Mouse (Mus musculus) frontal cortex, postnatal 36 days (tissue): Measurements from ENCODE around the gene Mrc2.

Experiments used
- DNase-seq, 2 experiments: peaks; one replicate each; pipeline ENCODE4 v3.0.0; 2022; ENCODE audit warnings: low spot score in 2 of 2

The Mrc2 gene

DNA sequence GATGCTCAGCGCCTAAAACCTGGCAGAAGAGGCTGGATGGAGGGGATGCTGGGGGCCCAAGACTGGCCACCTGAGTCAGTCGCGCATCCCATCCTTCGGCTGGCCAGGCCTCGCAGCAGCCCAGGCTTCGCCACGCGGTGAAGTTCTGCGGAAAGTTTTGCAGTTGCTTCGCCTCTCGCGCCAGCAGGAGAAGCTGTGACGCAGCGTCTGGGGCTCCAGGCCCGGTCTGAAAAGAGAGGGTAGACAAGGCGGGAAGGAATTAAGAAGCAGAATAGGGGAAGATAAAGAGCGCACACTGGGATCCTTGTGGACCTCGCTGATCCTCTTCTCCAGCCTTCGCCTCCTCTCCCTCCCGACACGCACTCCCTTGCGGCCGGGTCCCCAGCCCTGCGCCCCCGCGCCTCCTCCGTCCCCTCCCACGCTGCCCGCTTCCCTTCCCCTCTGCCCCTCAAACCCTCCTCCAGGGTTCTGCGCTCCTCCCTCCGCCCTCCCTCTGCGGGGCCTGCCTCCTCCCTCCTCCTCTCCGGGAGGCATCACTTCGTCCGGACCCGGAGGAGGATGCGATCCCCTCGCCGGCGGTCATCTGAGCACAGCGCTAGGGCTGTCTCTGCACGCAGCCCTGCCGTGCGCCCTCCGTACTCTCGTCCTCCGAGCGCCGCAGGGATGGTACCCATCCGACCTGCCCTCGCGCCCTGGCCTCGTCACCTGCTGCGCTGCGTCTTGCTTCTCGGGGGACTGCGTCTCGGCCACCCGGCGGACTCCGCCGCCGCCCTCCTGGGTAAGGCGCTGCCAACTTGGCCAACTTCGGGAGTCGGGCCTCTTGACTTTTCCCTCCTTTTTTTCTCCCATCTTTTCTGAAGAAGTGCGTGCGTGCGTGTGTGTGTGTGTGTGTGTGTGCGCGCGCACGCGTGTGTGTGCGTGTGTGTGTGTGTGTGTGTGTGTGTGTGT lies at the start of gene Mrc2:
TSS of gene Mrc2 (plus strand) at position 520 of the 948 bp plus-strand sequence.
- DNase-seq: peak in 1 of 2 experiments; percentile 42

DNA sequence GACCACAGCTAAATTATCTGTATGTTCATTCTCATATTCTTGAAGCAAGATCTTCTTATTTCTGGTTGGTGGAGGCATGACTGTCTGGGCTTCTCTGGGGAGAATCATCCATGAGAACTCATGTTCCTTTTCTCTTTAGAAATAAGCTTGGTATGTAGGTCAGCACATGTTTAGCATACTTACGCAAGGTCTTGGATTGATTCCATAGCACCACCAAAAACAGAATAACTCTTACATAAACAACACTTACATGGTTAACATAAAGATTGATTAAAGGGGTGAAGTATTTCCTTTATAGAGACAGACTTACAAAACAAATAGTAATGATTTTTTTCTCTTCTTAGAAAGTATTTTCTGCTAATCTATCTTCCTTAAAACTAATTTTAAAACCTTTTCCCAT lies 46.1 kb upstream of the Mrc2 start:
- DNase-seq: peak in 1 of 2 experiments; percentile 35

DNA sequence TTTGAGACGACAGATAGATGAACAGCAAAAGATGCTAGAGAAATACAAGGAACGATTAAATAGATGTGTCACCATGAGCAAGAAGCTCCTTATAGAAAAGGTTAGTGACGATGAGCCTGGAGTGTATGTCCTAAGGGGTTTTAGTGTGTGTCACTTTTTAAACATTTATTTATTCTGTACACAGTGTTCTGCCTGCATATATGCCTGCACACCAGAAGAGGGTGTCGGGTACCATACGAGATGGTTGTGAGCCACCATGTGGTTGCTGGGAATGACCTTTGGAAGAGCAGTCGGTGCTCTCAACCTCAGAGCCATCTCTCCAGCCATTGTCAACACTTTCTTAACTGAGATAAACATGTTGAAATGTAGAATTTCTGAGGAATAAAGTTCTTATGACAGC lies 45.7 kb upstream of the Mrc2 start:
- DNase-seq: no peak

DNA sequence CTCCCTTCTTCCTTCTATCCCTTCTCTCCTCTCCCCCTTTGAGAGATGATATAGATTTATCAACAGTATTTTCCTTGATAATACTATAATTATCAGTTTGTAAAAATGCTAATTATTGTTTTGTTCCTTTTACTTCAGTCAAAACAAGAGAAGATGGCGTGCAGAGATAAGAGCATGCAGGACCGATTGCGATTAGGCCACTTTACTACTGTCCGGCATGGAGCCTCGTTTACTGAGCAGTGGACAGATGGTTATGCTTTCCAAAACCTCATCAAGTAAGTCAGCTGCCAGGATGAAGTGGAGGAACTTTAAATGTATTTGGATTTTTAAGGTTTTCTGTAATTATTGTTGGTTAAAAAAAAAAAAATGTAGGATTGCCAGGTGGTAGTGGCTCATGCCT lies 45.1 kb upstream of the Mrc2 start:
- no peak for DNase-seq

GRCm38 (mm10) chr11:105259733-105260132 lies 32.7 kb upstream of the Mrc2 start:
- DNase-seq: no peak

- no peak for DNase-seq
Measured at GRCm38 (mm10) chr11:105261116-105261515, 31.3 kb upstream of the Mrc2 start.

DNA sequence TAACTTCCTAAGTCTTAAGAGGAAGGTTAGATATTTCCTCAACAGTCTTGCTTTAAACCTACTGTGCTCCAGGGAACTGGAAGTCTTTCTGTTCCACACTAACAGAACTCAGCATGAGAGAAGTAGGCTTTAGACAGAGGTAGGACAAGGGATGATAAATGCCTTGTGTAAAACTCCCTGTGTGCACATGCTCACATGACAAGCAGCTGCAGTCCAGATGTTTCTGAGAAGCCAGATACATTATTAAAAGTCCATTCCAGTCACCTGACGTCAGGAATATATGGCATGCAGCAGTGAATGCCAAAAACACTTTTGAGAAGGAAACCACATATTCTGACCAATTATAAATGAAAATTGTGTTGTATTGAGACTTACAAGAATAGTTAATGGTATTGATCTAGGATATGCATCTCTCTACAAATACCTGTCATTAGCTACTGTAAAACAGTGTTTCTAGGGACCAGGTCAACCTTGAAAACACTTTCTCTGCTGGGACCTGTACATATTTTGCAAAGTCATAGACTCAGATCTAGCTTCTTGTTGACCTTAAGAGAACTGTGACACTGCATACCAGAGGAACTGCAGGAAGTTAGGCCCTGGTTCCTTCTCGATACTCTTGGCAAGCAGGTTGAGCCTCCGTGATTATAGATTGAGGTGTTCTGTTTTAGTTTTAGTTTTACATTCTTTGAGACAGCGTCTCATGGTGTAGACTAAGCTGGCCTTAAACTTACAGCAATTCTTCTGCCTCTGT lies 30.7 kb upstream of the Mrc2 start:
- no peak for DNase-seq

GRCm38 (mm10) chr11:105264506-105264905 lies 27.9 kb upstream of the Mrc2 start:
- DNase-seq: no peak

- DNase-seq: no peak
Measured at GRCm38 (mm10) chr11:105264988-105265387, 27.5 kb upstream of the Mrc2 start.

GRCm38 (mm10) chr11:105270155-105270554 lies 22.3 kb upstream of the Mrc2 start:
- peak; percentile 35 to 74 for DNase-seq

DNA sequence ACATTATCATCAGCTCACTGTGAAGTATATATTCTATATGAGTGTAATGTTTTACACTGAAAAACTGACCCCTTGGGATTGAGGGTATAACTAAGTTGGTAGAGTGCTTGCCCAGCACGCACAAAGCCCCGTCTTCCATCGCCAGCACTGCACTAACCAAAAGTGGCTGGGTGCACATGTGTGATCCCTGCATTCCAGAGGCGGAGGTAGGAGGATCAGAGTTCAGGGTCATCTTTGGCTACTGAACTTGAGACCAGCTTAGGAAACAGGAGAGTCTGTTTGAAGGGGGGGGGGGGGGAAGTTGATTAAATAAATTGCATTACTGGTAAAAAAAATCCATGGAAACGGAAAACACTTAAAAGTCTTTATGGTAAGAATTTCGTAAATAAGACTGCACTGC lies 12.0 kb upstream of the Mrc2 start:
- DNase-seq: no peak

- DNase-seq: no peak
Measured at GRCm38 (mm10) chr11:105281291-105281690, 11.2 kb upstream of the Mrc2 start.

DNA sequence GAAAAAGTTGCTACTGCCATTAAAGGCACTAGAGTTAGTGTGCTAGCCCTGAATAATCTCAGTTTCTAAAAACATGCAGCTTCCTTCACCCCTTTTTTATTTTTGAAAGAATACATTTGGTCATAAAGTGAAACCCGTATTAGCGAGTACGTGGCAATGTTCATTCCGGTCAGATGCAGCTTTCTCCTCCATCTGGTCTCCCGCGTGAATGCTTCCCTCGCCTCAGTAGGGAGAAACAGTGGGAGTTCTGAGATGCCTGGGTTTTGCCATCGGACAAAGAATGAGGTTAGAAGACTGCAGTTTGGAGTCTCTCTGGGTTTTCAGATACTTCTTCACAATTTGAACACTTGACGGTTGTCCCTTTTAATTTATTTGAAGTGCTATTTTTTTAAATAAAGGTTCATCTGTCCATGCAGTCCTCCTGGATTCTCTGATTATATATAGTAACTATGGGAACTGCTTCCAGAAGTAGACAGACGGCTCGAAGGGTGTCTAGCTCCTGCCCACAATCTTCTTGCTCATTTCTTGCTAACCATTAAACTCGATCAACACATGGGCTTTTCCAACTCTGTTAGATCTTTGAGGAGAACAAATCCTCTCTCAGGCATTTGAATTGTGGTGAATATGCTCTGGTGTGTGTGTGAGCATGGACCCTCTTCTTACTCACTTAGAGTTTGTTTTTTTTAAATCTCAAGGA lies 10.5 kb upstream of the Mrc2 start:
- peak in 1 of 2 experiments; percentile 45 for DNase-seq

GRCm38 (mm10) chr11:105282460-105282859 lies 10.0 kb upstream of the Mrc2 start:
- DNase-seq: no peak

DNA sequence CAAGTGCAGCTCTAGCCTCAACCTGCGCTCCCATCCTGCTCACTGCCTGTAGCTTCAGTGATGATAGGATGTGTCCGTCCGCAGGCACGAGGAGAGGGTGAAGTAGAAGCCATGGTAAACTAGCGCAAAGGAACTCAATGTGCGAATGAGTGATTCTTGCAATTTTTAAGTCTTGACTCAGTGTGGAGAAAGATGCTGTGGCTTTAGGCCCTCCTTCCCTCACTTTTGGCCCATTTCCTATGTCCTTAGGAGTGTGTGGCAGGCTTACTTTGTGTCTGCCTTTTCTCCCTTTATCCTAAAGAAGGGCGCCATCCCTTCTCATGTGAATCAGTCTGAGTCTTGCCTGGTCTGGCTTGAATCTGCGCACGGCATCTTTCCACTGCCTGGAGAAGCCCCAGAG lies 9.4 kb upstream of the Mrc2 start:
- DNase-seq: no peak

- no peak for DNase-seq
Measured at GRCm38 (mm10) chr11:105285720-105286119, 6.7 kb upstream of the Mrc2 start.

DNA sequence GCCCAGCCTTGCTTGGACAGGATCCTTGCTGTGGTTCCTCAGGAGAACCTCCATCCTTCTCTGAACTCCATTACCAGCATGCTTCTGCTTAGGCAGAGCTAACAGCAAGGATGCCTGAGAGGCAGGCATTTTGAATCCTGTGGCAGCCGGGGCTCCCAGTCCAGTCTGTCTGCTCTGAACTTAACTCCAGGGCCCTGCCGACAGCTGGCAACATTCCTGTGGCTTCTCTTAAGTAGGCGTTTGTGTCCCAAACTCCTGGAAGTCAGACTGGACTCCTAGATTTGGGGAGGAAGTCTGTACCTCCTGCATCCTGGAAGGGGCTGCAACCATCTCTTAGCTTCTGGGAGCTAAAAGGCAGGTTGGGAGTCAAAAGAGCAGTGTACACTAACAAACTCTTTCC lies 3.0 kb upstream of the Mrc2 start:
- DNase-seq: no peak

DNA sequence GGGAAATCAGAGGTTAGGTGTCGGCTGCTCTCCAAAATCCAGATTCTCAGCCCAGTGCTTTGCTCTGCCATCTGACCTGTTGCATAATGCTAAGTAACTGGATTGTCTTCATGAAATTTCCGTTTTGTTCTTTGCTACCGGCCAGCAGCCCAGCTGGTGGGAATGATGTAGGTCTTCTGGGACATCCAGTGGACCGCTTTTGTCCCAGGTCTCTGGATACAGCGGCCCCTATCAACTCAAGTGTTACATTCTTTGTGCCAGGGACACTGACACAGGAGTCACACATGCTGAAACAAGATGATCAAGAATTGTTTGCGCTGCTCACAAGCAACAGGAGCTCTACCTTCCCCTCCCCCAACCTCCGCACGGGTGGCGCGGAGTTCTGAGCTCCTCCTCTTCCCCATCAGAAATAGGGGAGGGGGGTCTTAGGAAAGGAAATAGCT lies 741 bp upstream of the Mrc2 start:
- DNase-seq: no peak

DNA sequence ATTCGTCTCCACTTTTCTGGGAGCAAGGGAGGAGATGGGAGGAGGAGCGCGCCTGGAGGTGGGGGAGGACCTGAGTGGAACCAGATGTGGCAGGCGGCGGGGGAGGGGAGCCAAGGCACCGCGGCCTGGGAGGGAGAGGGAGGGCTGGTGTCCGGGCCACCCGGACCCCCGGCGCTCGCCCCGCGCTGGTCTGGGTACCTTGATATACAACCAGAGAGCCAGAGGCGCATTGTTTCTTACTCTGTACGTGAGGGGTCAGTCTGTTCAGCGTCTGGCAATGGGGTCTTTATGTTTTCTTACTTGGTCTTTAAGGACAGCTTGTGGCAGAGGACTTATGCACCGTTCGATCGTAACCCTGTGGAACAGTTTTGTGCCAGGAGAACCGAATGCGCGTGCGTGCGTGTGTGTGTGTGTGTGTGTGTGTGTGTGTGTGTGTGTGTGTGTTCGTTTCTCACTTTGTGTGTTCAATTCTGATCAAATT lies 698 bp downstream of the Mrc2 start:
- DNase-seq: no peak

DNA sequence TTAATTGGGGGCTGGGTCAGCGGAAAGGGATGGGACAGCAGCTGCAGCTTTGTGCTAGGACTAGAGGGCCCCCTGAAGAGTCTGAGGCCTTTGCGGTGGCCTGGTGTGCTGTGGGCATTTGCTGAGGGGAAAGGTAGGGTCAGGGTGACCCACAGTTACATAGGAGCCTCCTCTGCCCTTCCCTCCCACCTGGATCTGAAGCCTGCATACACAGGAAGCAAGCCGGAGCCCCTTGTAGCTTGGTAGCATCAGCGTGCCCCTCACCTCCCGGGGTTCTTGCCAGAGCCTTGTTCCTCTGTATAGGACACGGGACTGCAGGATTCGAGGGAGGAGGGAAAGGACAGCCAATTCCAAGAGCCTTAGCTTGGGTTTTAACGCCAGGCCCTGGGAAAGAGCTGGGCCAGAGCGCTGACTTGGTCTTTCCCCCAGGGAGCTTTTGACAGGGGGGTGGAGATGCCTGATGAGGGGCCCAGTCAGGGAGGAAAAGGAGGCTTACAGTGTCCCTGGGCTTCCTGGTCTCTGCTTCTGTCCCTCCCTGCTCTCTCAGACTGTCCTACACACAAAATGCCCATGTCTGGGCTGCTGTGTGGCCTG lies 1.6 kb downstream of the Mrc2 start:
- no peak for DNase-seq

GRCm38 (mm10) chr11:105296084-105296483 lies 3.6 kb downstream of the Mrc2 start:
- no peak for DNase-seq

GRCm38 (mm10) chr11:105310197-105310596 lies 17.8 kb downstream of the Mrc2 start:
- DNase-seq: no peak
